Mouse (Mus musculus) heart, embryonic 14.5 days (tissue): Measurements from ENCODE around the gene Aebp1. TPM values are rescaled to one million over a fixed set of nuclear protein-coding genes. Genes with fewer than 3 reads are reported as not detected.

Experiments
- ATAC-seq: fragments of 200-750 bp; cut with Nextera tagmentation; 2 replicates; pipeline ENCODE4 v1.8.0; 2017; ENCODE audit warnings: low read depth, moderate TSS enrichment; ENCODE audit not compliant: insufficient number of reproducible peaks, insufficient read depth, low FRiP score
- H3K27ac ChIP-seq, 2 experiments: fragments of 200-500 bp in 1 of 2; fragments of 300-500 bp in 1 of 2; sonication (generic) in 1 of 2; replicated peaks in 1 of 2; 2 replicates each; pipeline ENCODE4 v1.5.1; 2012 to 2014; ENCODE audit warnings: low read depth in 2 of 2, low read length in 2 of 2, control low read depth in 1 of 2, mild to moderate bottlenecking in 1 of 2, mixed read lengths in 1 of 2; ENCODE audit not compliant: control insufficient read depth in 1 of 2, insufficient read depth in 1 of 2
- H3K27me3 ChIP-seq: fragments of 300-500 bp; sonication (generic); 2 replicates; pipeline ENCODE4 v1.6.1; 2014; ENCODE audit warnings: mild to moderate bottlenecking, low read length, control low read depth; ENCODE audit not compliant: control insufficient read depth, insufficient read depth
- H3K36me3 ChIP-seq: fragments of 300-500 bp; sonication (generic); 2 replicates; pipeline ENCODE4 v1.6.1; 2014; ENCODE audit warnings: mild to moderate bottlenecking, control low read depth, low read length, mixed read lengths; ENCODE audit not compliant: control insufficient read depth, insufficient read depth
- H3K4me1 ChIP-seq, 2 experiments: fragments of 200-500 bp in 1 of 2; fragments of 300-500 bp in 1 of 2; sonication (generic) in 1 of 2; 2 replicates each; pipeline ENCODE4 v1.6.1; 2012 to 2014; ENCODE audit warnings: low read length in 2 of 2, control low read depth in 1 of 2, mixed read lengths in 1 of 2; ENCODE audit not compliant: control insufficient read depth in 2 of 2, insufficient read depth in 2 of 2
- H3K4me2 ChIP-seq: fragments of 300-500 bp; sonication (generic); 2 replicates; pipeline ENCODE4 v1.6.1; 2014; ENCODE audit warnings: mild to moderate bottlenecking, low read length
- H3K4me3 ChIP-seq, 2 experiments: fragments of 200-500 bp in 1 of 2; fragments of 300-500 bp in 1 of 2; sonication (generic) in 1 of 2; 2 replicates each; pipeline ENCODE4 v1.5.1; 2012 to 2014; ENCODE audit warnings: low read length in 2 of 2, mild to moderate bottlenecking in 2 of 2, control low read depth in 1 of 2, low read depth in 1 of 2, moderate library complexity in 1 of 2; ENCODE audit not compliant: control insufficient read depth in 1 of 2, insufficient read depth in 1 of 2
- H3K9ac ChIP-seq: fragments of 300-500 bp; sonication (generic); 2 replicates; pipeline ENCODE4 v1.6.1; 2014; ENCODE audit warnings: mild to moderate bottlenecking, low read length
- H3K9me3 ChIP-seq: fragments of 300-500 bp; sonication (generic); 2 replicates; pipeline ENCODE4 v1.6.1; 2016; ENCODE audit warnings: low read length, control low read depth; ENCODE audit not compliant: control insufficient read depth
- WGBS: fragments of 180-500 bp; shearing (Covaris S2); extraction: QIAGEN DNeasy Blood & Tissue Kit; methylation state at CpG from one replicate; pipeline ENCODE4 v1.1.7; 2014; 5-methylcytosine and 5-hydroxymethylcytosine counted together
- polyA plus RNA-seq: library from polyadenylated mRNA; unstranded; fragments of >200 nt; fragmentation: Nextera tagmentation; extraction: Ambion mirVana; gene quantifications from 2 replicates; pipeline ENCODE4 v1.2.1, GENCODE M21; 2014

The Aebp1 gene
- polyA plus RNA-seq, 1 experiment from 2014 or later = 32.8 TPM

DNA sequence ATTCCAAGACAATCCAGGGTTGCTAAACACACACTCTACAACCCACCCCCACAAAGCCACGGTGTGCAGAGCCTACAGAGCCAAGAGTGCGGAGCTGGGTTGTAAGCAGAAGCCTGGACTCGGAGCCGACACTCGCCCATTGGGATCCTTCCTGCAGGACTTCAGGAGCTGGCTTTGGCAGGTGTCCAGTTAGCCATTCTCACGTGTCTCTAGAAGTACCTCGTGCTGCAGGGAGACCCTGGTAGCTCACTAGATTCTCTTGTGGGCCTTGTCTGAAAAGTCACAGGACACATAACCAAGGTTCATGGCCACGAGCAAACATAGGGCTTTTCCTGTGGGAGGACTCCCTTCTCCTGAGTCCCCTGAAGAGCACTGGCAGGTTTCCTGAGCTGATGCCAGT is 51.5 kb downstream of the Aebp1 start:
- peak overlapping the region; percentile 1; the same call in 1 of the 2 replicates for H3K9ac ChIP-seq
- no peaks in the 10 kb centered on the region for H3K36me3 ChIP-seq
- H3K4me1 ChIP-seq = peaks cover 10 to 19% of the 10 kb centered on the region in 2 experiments
- H3K4me3 ChIP-seq = no peak overlapping the region
- no peaks in the 10 kb centered on the region for H3K27me3 ChIP-seq
- H3K27ac ChIP-seq = no peak overlapping the region
- ATAC-seq = no peak
- WGBS = 44% methylated on average over 8 of the region's 8 CpGs
- no peak overlapping the region for H3K4me2 ChIP-seq
- H3K9me3 ChIP-seq = no peaks in the 10 kb centered on the region

DNA sequence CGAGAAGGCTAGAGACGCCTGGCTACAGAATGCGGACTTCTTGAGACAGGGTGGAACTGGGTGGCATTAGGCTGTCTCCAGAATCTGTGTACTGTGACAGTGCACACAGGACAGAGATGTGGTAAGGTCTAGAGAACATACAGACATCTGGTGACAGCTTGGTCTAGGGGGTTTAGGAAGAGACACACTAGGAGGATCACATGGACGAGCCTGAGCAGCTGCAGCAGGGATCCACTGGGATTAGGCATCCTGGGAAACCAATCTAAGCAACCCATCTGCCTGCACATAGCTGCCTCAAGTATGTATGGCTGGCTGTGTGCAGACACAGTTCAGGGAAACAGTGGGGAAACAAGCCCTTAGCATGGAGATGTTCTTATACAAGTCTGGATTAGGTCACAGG is 52.2 kb downstream of the Aebp1 start:
- Histone ChIP-seq H3K4me3 (no peak overlapping the region), H3K27me3 (no peaks in the 10 kb centered on the region), H3K36me3 (no peaks in the 10 kb centered on the region), H3K27ac (no peak overlapping the region), H3K4me2 (no peak overlapping the region), H3K9ac (no peak overlapping the region), H3K4me1 (peaks cover 10 to 19% of the 10 kb centered on the region in 2 experiments), H3K9me3 (no peaks in the 10 kb centered on the region)
- no peak for ATAC-seq
- 79% methylated on average over 4 of the region's 4 CpGs for WGBS

DNA sequence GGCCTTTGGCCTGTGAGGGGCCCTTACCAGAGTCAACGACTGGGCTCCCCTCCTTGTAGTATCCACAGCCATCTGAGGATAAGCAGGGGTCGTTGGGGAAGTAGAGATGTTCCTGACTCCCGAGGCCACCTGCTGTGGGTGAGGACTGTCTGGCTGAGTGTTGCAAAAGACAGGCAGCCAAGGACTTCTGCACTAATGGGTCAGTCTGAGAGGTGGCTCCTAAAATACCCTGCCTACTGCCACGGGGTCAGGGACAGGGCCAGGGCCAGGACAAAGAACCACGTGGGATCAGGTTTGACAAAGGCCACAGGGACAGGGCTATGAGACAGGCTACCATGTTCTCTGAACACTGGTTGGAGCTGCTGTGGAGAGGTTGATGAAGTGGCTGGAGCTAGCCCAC is 53.2 kb downstream of the Aebp1 start:
- Histone ChIP-seq H3K9me3 (no peaks in the 10 kb centered on the region), H3K36me3 (no peaks in the 10 kb centered on the region), H3K9ac (no peak overlapping the region), H3K27me3 (no peaks in the 10 kb centered on the region), H3K27ac (no peak overlapping the region), H3K4me2 (no peak overlapping the region), H3K4me1 (peaks cover 10 to 19% of the 10 kb centered on the region in 2 experiments), H3K4me3 (no peak overlapping the region)
- no peak for ATAC-seq
- 46% methylated on average over 5 of the region's 5 CpGs for WGBS

DNA sequence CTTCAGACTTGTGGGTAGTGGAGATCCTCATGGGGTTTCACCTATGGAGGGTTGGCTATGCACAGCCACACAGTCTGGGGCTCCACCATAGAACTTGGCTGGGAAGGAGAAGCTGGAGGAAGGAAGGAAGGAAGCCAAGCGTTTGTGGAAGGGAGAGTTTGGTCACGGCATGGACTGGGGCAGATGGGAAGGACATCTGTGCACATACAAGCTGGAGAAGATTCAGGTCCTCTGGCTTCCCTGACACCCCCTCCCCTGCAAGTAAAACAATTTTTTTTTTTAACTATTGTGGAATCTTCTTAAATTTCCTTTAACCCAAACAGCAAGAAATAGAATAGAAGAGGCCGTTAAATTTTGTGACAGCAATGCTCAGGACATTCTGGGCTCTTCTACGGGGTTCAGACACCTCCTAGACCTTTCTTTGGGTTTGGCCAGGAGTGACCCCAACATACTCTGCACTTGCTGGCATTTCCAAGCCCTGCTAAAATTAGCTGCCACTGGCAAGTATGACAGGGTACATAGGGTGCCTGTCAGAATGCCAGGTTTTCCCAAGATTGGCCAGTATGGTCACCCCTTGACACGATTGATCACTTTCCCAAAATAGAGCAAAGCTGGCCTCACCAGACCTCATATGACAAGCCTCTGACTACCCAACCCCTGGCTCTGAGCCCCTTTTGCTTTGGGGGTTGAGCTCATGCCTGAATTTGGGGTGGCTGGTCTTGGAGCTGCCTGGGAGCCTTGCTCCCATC is 53.9 kb downstream of the Aebp1 start:
- 59% methylated on average over 5 of the region's 5 CpGs for WGBS
- ATAC-seq = no peak
- no peaks in the 10 kb centered on the region for H3K9me3 ChIP-seq
- H3K27ac ChIP-seq = no peak overlapping the region
- no peak overlapping the region for H3K9ac ChIP-seq
- no peak overlapping the region for H3K4me3 ChIP-seq
- no peaks in the 10 kb centered on the region for H3K27me3 ChIP-seq
- no peaks in the 10 kb centered on the region for H3K36me3 ChIP-seq
- peaks cover 10 to 19% of the 10 kb centered on the region in 2 experiments for H3K4me1 ChIP-seq
- H3K4me2 ChIP-seq = no peak overlapping the region

DNA sequence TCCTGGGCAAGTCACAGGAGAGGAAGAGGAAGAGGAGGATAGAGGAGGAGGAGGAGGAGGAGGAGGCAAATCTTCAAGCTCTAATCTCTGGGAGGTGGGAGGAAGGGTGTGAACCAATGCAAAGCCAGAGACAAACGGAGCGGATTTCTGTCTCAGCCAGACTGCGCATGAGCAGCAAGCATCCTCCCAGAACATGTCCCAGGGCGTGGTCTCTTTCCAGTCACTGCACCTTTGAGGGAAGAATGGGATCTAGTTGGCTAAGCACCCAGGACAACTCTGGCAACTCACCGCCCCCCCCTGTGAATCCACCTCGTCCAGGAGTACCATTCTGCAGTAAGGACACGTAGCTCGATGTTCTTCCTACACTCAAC is 54.4 kb downstream of the Aebp1 start:
- no peak for ATAC-seq
- no peak overlapping the region for H3K27ac ChIP-seq
- WGBS = 70% methylated on average over 8 of the region's 8 CpGs
- H3K4me1 ChIP-seq = peaks cover 10 to 19% of the 10 kb centered on the region in 2 experiments
- H3K36me3 ChIP-seq = no peaks in the 10 kb centered on the region
- H3K9ac ChIP-seq = no peak overlapping the region
- H3K4me3 ChIP-seq = no peak overlapping the region
- no peaks in the 10 kb centered on the region for H3K9me3 ChIP-seq
- no peak overlapping the region for H3K4me2 ChIP-seq
- H3K27me3 ChIP-seq = no peaks in the 10 kb centered on the region

DNA sequence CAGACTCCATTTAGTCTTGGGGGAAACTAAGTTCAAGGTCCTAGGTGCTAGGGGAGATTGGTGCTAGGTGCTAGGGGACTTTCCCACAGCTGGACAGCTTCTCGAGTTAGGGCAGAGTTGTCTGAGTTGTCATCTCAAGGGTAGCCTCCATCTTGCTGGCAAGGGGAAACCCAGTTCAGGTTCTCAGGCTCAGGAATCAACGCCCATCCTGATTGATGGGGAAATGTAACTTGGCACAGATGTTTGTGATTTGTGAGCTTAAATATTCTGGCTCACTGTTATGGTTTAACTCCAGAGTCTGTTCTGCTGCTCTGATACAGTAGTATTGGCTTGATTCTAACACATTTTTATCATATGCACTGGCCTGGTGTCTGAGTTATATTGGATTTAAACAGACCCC is 56.4 kb downstream of the Aebp1 start:
- H3K9ac ChIP-seq = no peak overlapping the region
- H3K9me3 ChIP-seq = no peaks in the 10 kb centered on the region
- no peak overlapping the region for H3K27ac ChIP-seq
- 72% methylated on average over 2 of the region's 2 CpGs for WGBS
- no peak overlapping the region for H3K4me2 ChIP-seq
- ATAC-seq = no peak
- peaks cover 10 to 14% of the 10 kb centered on the region in 2 experiments for H3K4me1 ChIP-seq
- no peak overlapping the region for H3K4me3 ChIP-seq
- H3K36me3 ChIP-seq = no peaks in the 10 kb centered on the region
- H3K27me3 ChIP-seq = no peaks in the 10 kb centered on the region

DNA sequence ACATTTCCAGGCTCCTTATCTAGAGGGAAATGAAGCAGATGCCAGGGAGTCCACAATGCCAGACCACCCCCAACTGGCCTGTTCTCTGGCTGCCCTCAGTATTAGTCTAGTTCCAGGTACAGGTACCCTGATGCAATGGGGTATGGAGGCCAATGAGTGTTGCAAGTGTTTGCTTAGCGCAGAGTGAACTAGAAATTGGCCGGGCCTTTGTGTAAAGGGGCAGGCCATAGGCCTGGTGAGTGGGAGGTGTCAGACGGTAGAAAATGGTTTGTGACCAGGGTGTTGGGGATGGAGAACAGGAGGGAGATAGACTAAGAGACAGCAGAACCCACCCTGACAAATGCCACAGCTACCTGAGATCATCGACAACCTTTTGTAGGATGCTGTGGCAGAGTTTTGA is 57.9 kb downstream of the Aebp1 start:
- H3K9me3 ChIP-seq = no peaks in the 10 kb centered on the region
- WGBS = 91% methylated on average over 4 of the region's 4 CpGs
- no peak for ATAC-seq
- no peaks in the 10 kb centered on the region for H3K36me3 ChIP-seq
- peaks cover 10 to 12% of the 10 kb centered on the region in 2 experiments for H3K4me1 ChIP-seq
- H3K4me3 ChIP-seq = no peak overlapping the region
- H3K4me2 ChIP-seq = no peak overlapping the region
- no peak overlapping the region for H3K27ac ChIP-seq
- no peaks in the 10 kb centered on the region for H3K27me3 ChIP-seq
- no peak overlapping the region for H3K9ac ChIP-seq
